Mouse (Mus musculus) fat pad, adult 2 months (tissue): ENCODE measurements around the gene Rgs10.
A peak's percentile ranks its signal among the peaks of the same experiment; 100 is the strongest.

Experiments
- DNase-seq: peaks from one replicate; pipeline ENCODE4 v3.0.0-alpha.2; 2011; ENCODE audit warnings: low read depth, low spot score; ENCODE audit errors: extremely low read depth

Rgs10 gene

GRCm38 (mm10) chr7:128410708-128411413, 7.7 kb downstream of the Rgs10 start:
- DNase-seq, result no peak

GRCm38 (mm10) chr7:128408265-128408664, 10.3 kb downstream of the Rgs10 start:
- DNase-seq, result no peak

GRCm38 (mm10) chr7:128403988-128404387, 14.6 kb downstream of the Rgs10 start:
- DNase-seq, result no peak

- no peak for DNase-seq
Measured at GRCm38 (mm10) chr7:128403586-128403985, 15.0 kb downstream of the Rgs10 start.

GRCm38 (mm10) chr7:128403128-128403527, 15.4 kb downstream of the Rgs10 start:
- DNase-seq, result no peak

GRCm38 (mm10) chr7:128402577-128402976, 16.0 kb downstream of the Rgs10 start:
- no peak for DNase-seq

GRCm38 (mm10) chr7:128398664-128399063, 19.9 kb downstream of the Rgs10 start:
- DNase-seq, result peak; percentile 75

- no peak for DNase-seq
Measured at GRCm38 (mm10) chr7:128397066-128397465, 21.5 kb downstream of the Rgs10 start.

- DNase-seq, result no peak
Measured at GRCm38 (mm10) chr7:128393756-128394155, 24.8 kb downstream of the Rgs10 start.

- no peak for DNase-seq
Measured at GRCm38 (mm10) chr7:128392972-128393314, 25.6 kb downstream of the Rgs10 start.

GRCm38 (mm10) chr7:128392071-128392971, 26.2 kb downstream of the Rgs10 start:
- DNase-seq, result no peak

GRCm38 (mm10) chr7:128391267-128392057, 27.1 kb downstream of the Rgs10 start:
- DNase-seq, result no peak

GRCm38 (mm10) chr7:128388968-128389367, 29.6 kb downstream of the Rgs10 start:
- no peak for DNase-seq

GRCm38 (mm10) chr7:128383726-128384463, 34.7 kb downstream of the Rgs10 start:
- no peak for DNase-seq

GRCm38 (mm10) chr7:128383189-128383725, 35.3 kb downstream of the Rgs10 start:
- DNase-seq, result no peak

- no peak for DNase-seq
Measured at GRCm38 (mm10) chr7:128382527-128382860, 36.1 kb downstream of the Rgs10 start.

GRCm38 (mm10) chr7:128381811-128382526, 36.6 kb downstream of the Rgs10 start:
- DNase-seq, result no peak

- no peak for DNase-seq
Measured at GRCm38 (mm10) chr7:128381001-128381400, 37.6 kb downstream of the Rgs10 start.

- no peak for DNase-seq
Measured at GRCm38 (mm10) chr7:128379162-128379805, 39.3 kb downstream of the Rgs10 start.
